Mouse (Mus musculus) forebrain, embryonic 16.5 days (tissue): ENCODE data around the gene Mpv17l. TPM values are rescaled to one million over a fixed set of nuclear protein-coding genes. Genes with fewer than 3 reads are reported as not detected.

Experiments
- ATAC-seq: fragments of 200-750 bp; cut with Nextera tagmentation; 2 replicates; pipeline ENCODE4 v1.8.0; 2017; ENCODE audit warnings: mild to moderate bottlenecking, moderate library complexity
- H3K27ac ChIP-seq: fragments of 300-500 bp; sonication (generic); 2 replicates; pipeline ENCODE4 v1.5.1; 2014; ENCODE audit warnings: low read length, control low read depth
- H3K27me3 ChIP-seq: fragments of 300-500 bp; sonication (generic); replicated peaks from 2 replicates; pipeline ENCODE4 v1.6.1; 2014; ENCODE audit warnings: low read length; ENCODE audit not compliant: control insufficient read depth, insufficient read depth
- H3K36me3 ChIP-seq: fragments of 300-500 bp; sonication (generic); 2 replicates; pipeline ENCODE4 v1.6.1; 2014; ENCODE audit not compliant: control insufficient read depth, insufficient read depth
- H3K4me1 ChIP-seq: fragments of 300-500 bp; sonication (generic); replicated peaks from 2 replicates; pipeline ENCODE4 v1.6.1; 2014; ENCODE audit warnings: low read length; ENCODE audit not compliant: control insufficient read depth, insufficient read depth
- H3K4me2 ChIP-seq: fragments of 300-500 bp; sonication (generic); 2 replicates; pipeline ENCODE4 v1.6.1; 2014; ENCODE audit warnings: mild to moderate bottlenecking, low read length, control low read depth
- H3K4me3 ChIP-seq: fragments of 300-500 bp; sonication (generic); replicated peaks from 2 replicates; pipeline ENCODE4 v1.5.1; 2014; ENCODE audit warnings: mild to moderate bottlenecking, low read length, control low read depth
- H3K9ac ChIP-seq: fragments of 300-500 bp; sonication (generic); replicated peaks from 2 replicates; pipeline ENCODE4 v1.6.1; 2014; ENCODE audit warnings: low read depth, low read length, control low read depth
- H3K9me3 ChIP-seq: fragments of 300-500 bp; sonication (generic); 2 replicates; pipeline ENCODE4 v1.6.1; 2016; ENCODE audit warnings: low read length; ENCODE audit not compliant: control insufficient read depth
- WGBS: fragments of 180-500 bp; shearing (Covaris S2); extraction: QIAGEN DNeasy Blood & Tissue Kit; methylation state at CpG from one replicate; pipeline ENCODE4 v1.1.7; 2014; 5-methylcytosine and 5-hydroxymethylcytosine counted together
- polyA plus RNA-seq: library from polyadenylated mRNA; unstranded; fragments of >200 nt; fragmentation: Nextera tagmentation; extraction: Ambion mirVana; gene quantifications from 2 replicates; pipeline ENCODE4 v1.2.1, GENCODE M21; 2015

The Mpv17l gene
- polyA plus RNA-seq, 1 experiment from 2014 or later, result 23.7 TPM

DNA sequence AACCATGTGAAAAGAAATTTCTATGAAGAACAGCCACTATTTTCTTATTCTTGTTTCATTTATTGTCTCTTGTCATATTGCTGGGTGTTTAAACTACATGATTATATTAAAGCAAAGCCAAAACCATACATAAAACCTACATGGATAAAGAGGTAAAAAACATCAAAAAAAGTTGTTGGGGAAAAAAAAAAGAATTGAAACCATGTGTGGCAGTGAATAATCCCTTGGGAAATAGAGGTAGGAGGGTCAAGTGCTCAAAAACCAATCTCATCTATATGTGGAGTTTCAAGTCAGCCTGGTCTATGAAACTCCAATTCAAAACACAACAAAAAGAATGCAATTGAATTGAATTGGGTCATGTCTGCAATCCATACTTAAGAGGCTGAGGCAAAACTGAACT, 10.1 kb upstream of the Mpv17l start:
- Histone ChIP-seq H3K4me2 (no peak overlapping the region), H3K9me3 (no peaks in the 10 kb centered on the region)

DNA sequence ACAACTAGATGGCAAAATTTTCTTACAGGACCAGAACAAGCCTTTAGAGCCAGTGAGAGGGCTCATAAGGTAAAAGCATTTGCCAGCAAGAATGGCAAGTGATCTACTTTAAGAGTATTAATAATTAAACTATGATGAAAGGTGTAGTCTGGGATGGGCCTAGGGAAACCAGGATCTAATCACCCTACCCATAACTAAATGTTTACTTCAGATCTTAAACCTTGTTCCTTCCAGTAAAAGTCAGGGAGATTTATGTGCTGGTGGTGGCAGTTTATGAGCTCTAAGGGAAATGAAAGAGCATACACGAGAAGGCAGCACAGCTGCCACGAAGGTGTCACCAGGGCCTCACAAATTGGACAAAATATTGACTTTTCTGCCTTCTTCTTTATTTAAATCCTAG, 8.9 kb upstream of the Mpv17l start:
- Histone ChIP-seq H3K9ac (no peak overlapping the region), H3K27me3 (no peaks in the 10 kb centered on the region), H3K4me2 (no peak overlapping the region), H3K36me3 (no peaks in the 10 kb centered on the region), H3K4me3 (no peak overlapping the region), H3K4me1 (no peaks in the 10 kb centered on the region), H3K9me3 (no peaks in the 10 kb centered on the region), H3K27ac (no peak overlapping the region)
- no peak for ATAC-seq
- 94% methylated on average over 2 of the region's 2 CpGs for WGBS

More for the DNA sequence above, 10.1 kb upstream of the Mpv17l start:
- Histone ChIP-seq H3K36me3 (no peaks in the 10 kb centered on the region), H3K4me3 (no peak overlapping the region), H3K4me1 (no peaks in the 10 kb centered on the region), H3K9ac (no peak overlapping the region), H3K27me3 (no peaks in the 10 kb centered on the region), H3K27ac (no peak overlapping the region)
- ATAC-seq, result no peak

DNA sequence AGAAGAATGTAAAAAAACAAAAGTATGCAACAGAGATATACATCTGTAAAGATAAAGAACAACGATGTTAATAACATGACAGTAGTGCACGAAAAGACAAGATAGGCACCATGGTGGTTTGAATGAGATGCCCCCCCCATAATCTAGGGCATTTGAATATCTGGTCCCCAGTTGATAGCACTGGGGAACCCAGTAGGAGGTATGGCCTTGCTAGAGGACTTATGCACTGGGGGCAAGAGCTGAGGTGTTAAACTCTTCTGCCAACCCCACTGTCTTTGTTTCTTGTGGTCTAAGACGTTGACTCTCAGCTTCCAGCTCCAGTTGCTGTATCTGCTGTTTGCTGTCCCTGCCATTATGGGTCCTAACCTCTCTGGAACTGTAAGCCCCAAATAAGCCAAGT, 7.2 kb upstream of the Mpv17l start:
- H3K4me1 ChIP-seq, result no peaks in the 10 kb centered on the region
- H3K9ac ChIP-seq, result no peak overlapping the region
- H3K9me3 ChIP-seq, result no peaks in the 10 kb centered on the region
- ATAC-seq, result no peak
- H3K36me3 ChIP-seq, result no peaks in the 10 kb centered on the region
- H3K4me2 ChIP-seq, result no peak overlapping the region
- H3K27ac ChIP-seq, result no peak overlapping the region
- no peak overlapping the region for H3K4me3 ChIP-seq
- no peaks in the 10 kb centered on the region for H3K27me3 ChIP-seq
- 96% methylated on average over 3 of the region's 3 CpGs for WGBS

DNA sequence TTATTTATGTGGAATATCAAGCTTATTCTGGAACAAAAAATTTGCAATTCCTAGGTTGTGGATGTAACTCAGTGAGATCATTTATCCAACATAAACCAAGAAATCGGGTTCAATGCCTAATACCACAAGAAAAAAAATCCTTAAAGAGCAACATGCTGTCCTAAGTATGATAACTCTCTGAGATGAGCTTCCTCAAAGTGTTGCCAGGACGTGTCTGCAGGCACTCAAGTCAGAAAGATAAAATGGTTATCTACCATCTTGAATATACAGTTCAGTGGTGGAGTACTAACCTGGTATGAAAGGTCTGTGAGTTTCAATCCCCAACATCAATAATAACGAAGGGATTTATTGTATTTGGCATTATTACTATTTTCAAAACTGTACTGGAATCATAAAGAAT, 6.6 kb upstream of the Mpv17l start:
- Histone ChIP-seq H3K27ac (no peak overlapping the region), H3K9me3 (no peaks in the 10 kb centered on the region), H3K4me1 (peaks cover 1% of the 10 kb centered on the region; the same call in 1 of the 2 replicates), H3K4me2 (no peak overlapping the region), H3K4me3 (no peak overlapping the region), H3K36me3 (no peaks in the 10 kb centered on the region), H3K27me3 (no peaks in the 10 kb centered on the region), H3K9ac (no peak overlapping the region)
- ATAC-seq, result no peak
- WGBS, result 91% methylated on average over 3 of the region's 3 CpGs

DNA sequence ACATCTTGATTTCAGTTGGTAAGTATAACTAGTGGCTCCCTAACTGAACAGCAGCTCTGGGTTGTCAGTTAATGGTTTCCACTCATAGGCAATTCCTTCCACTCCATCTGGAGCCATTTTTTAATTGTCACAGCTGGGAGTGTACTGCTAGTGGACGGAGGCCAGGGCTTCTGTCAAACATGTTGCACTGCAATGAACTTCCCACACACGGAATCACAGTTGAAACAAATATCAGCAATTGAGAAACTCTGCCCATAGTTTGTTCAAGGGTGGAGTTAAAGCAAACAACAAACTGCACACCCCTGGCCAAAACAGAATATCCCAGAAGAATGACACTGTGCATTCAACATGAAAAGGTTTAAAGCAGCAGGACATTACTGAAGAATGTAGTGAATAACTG, 4.0 kb upstream of the Mpv17l start:
- Histone ChIP-seq H3K27ac (no peak overlapping the region), H3K4me1 (peaks cover 16% of the 10 kb centered on the region), H3K4me2 (no peak overlapping the region), H3K9ac (no peak overlapping the region), H3K27me3 (no peaks in the 10 kb centered on the region), H3K9me3 (no peaks in the 10 kb centered on the region), H3K36me3 (no peaks in the 10 kb centered on the region), H3K4me3 (no peak overlapping the region)
- ATAC-seq, result no peak
- 70% methylated on average over 2 of the region's 2 CpGs for WGBS

DNA sequence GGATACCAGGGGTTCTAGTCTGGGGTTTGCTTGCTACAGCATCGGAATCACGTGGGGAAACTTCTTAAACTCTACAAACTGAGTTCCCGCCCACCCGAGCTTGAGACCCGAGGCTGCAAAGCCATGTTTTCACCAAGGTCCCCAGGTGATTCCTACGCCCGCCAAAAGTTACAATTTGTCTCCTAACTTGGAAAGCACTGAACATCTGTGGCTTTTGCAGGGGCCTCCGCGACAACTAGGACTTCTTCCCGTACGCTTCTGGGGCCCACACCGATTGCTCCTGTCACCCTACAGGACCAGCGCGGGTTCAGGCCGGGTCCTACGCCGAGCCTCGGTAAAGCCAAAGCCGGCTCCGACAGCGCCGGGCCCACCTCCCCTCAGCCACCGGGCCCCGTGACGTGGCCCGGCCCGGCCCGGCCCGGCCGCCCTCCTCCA, 547 bp upstream of the Mpv17l start:
- H3K9ac ChIP-seq, result peak overlapping the region; percentile 94
- under 1% methylated on average over 30 of the region's 30 CpGs for WGBS
- no peak for ATAC-seq
- no peaks in the 10 kb centered on the region for H3K27me3 ChIP-seq
- no peaks in the 10 kb centered on the region for H3K36me3 ChIP-seq
- peak overlapping the region; percentile 95 for H3K4me3 ChIP-seq
- H3K9me3 ChIP-seq, result no peaks in the 10 kb centered on the region
- H3K4me2 ChIP-seq, result peak overlapping the region; percentile 81
- peaks cover 16% of the 10 kb centered on the region for H3K4me1 ChIP-seq
- peak overlapping the region; percentile 91 for H3K27ac ChIP-seq

DNA sequence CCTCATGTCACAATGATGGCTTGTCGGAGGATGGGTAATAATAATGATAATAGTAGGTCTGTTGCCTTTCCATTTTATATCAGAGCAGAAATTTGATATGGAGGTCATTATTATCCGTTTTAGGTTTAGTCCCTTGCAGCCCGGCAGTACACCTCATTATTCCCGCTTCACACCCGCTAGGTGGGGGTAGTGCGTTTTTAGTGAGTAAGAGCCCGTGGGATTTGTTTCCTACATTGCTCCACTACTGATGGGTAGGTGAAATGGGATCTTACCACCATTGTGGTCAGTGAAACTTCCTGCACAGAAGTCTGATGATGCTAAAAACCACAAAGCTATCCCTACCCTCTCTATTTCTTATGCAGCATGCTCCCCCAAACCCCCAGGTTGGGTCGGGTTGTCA, 527 bp downstream of the Mpv17l start:
- Histone ChIP-seq H3K9ac (peak overlapping the region; percentile 94), H3K27ac (peak overlapping the region; percentile 91), H3K27me3 (no peaks in the 10 kb centered on the region), H3K4me2 (peak overlapping the region; percentile 81), H3K4me1 (peaks cover 16% of the 10 kb centered on the region), H3K9me3 (no peaks in the 10 kb centered on the region), H3K36me3 (no peaks in the 10 kb centered on the region), H3K4me3 (peak overlapping the region; percentile 95)
- 2% methylated on average over 8 of the region's 8 CpGs for WGBS
- peak; percentile 89 for ATAC-seq

DNA sequence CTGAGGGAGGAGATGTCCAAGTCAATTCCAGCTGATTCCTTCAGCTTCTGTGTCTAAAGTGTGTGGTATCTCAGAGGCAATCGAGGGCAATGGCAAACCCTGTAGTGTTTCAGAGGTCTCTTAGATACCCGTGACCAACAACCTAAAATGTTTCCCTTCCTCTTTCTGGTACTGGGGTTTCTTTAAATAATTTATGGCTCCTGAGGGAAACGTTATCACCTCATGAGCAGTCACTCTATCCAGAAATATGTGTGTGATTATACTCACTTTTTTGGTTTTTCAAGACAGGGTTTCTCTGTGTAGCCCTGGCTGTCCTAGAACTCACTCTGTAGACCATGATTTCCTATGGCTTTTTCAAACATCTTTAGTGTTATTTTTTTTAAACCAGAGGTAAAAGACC, 4.3 kb downstream of the Mpv17l start:
- H3K27ac ChIP-seq, result no peak overlapping the region
- H3K36me3 ChIP-seq, result no peaks in the 10 kb centered on the region
- WGBS, result 89% methylated on average over 3 of the region's 3 CpGs
- H3K27me3 ChIP-seq, result no peaks in the 10 kb centered on the region
- H3K4me2 ChIP-seq, result no peak overlapping the region
- ATAC-seq, result no peak
- H3K9me3 ChIP-seq, result no peaks in the 10 kb centered on the region
- H3K9ac ChIP-seq, result no peak overlapping the region
- peaks cover 6% of the 10 kb centered on the region for H3K4me1 ChIP-seq
- no peak overlapping the region for H3K4me3 ChIP-seq

DNA sequence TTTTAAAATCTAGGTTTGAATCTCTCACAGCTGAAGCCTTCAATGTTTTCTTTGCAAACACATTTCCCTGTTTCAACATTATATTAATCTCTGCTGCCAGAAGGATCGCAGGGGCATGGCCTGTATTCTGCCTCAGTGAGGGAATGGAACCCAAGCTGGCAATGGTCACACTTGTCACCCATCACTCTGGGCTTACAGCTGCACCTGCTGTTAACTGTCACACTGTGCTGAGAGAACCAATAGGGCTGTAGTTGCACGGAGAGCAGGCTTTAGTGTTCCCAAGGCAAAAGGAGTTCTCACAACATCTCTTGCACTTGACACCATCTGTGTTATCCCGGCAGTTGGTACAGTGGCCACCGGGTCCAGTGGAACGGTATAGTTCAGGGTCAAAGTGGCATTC, 17.1 kb downstream of the Mpv17l start:
- Histone ChIP-seq H3K4me3 (no peak overlapping the region), H3K36me3 (no peaks in the 10 kb centered on the region; the same call in 1 of the 2 replicates), H3K27me3 (no peaks in the 10 kb centered on the region), H3K4me2 (no peak overlapping the region), H3K9ac (no peak overlapping the region), H3K4me1 (no peaks in the 10 kb centered on the region), H3K9me3 (peaks cover 11% of the 10 kb centered on the region), H3K27ac (no peak overlapping the region)
- ATAC-seq, result no peak
- 97% methylated on average over 5 of the region's 5 CpGs for WGBS

DNA sequence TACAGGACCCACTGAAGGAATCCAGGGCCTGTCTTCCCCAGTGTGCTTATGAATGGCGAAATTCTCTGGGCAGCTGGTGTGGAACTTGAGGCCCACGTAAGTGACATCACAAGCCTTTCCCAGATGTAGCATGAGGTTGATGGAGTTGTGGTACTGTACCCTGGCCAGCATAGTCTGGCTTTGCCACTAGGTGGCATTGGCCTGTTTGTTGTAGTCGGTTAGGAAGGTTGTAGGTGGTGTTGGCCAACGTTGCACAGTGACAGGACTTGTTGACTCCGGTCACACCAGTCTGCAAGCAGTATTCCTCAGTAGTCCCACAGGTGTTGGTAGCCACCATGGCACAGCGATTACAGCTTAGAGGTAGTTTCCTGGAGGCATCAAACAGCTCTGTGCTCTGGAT, 18.1 kb downstream of the Mpv17l start:
- Histone ChIP-seq H3K4me3 (no peak overlapping the region), H3K4me2 (no peak overlapping the region), H3K27me3 (no peaks in the 10 kb centered on the region), H3K9ac (no peak overlapping the region), H3K27ac (no peak overlapping the region), H3K4me1 (no peaks in the 10 kb centered on the region), H3K9me3 (peaks cover 11% of the 10 kb centered on the region), H3K36me3 (no peaks in the 10 kb centered on the region; the same call in 1 of the 2 replicates)
- no peak for ATAC-seq
- WGBS, result 84% methylated on average over 6 of the region's 6 CpGs
